Mouse (Mus musculus): ENCODE measurements around the gene Trpm3.
"Not testable (repeated sequence)": the region's sequence is repeated elsewhere in the genome, so short reads cannot be mapped to it uniquely, and the experiment has no call there.

The Trpm3 gene

DNA sequence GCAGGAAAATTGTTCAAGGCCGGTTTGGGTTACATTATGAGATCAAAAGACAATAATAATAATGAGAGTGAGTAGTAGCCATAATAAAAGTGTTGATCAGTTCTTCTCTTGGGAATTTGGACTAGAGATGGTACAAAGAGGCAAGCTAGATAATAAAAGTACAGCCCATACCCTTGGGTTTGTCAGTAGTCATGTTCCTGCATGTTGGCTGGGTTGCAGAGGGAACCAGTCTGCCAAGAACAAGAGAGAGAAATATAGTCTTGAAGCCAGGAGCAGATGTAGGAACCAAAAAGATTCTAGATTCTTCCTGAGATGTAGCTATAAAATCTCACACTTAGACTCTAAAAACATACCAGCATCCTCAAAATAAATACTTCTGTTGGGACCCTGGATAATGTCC is 861.4 kb downstream of the Trpm3 start:
- no peak for DNase-seq

DNA sequence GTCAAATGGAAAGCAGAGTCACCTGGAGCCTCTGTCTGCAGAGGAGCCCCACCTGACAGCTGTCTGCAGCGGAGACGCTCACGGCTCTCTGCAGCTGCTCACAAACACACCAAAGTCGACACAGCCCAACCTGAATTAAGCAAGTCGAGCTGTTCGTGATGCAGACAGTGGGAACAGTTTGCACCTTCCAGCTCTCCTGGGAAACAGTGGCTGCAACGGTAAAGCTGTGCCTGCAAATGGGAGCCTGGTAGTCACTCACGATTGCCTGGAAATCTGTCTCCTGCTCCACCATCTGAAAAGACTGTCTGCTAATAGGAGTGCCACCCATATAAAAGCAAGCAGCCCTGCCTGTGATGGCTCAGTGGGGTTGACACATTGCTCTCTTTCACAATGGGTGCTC is 865.0 kb downstream of the Trpm3 start:
- DNase-seq, result no peak

DNA sequence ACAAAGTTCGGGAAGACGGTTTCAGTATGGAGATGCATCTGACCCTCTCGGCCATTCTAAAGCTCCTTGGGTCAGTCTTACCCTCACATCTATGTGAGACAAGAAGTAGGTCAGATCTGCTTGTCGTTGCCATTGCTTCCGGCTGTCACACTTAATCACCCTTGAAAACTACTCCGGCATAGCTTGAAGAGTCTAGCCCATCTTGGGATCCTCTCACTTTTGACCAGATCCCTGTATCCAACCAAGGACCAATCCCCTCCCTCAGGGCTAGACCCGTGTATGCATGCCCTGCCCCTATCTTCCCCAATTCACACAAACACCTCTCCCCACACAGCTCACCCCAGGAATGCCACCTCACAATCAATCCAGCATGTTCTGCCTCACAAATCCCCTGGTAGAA is 867.0 kb downstream of the Trpm3 start:
- no peak for DNase-seq

DNA sequence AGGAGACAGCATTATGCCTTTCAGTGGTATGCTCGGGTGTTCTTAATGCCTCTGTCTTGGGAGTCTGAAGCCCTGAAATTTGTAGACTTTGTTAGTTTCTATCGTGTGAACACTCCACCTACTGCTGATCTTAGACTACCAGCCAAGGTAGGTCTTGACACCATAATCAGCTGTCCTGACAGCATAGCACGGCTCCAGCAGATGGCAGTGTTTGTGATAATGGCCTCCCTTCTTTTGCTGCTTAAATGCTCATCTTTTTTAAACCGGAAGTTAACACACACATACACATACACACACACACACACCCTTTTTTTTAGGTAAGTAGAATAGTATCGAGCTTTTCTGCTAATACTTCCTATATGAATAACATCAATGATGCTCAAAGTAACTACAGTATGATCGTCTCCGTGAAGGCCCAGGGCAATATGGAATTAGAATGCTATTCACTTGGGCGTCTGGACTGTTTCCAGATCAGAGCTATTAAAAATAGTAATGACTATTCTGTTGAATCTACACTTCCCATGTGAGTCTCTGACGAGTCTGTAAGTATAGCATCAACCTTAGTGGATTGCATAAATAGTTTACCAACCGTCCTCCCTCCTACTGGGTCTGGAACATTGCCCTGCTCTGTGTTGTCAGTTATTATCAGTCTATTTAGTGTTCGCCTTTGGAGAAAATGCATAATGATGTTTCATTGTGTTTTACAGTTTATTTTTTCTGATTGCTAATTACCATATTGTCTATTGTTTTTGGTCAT is 867.8 kb downstream of the Trpm3 start:
- peak; percentile 7 to 16 for DNase-seq

DNA sequence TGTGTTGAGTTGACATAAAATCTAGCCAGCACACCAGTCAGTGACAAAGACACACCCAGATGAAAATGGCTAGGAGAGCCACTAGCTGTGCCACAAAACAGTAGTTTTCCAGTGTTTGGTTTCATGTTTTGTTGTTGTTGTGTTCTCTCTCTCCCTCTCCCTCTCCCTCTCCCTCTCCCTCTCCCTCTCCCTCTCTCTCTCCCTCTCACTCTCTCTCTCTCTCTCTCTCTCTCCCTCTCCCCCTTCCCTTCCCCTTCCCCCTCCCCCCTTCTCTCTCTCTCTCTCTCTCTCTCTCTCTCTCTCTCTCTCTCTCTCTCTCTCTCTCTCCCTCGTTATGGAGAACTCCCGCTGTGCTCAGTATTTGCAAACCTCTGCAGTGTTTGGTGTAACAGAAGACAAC is 874.8 kb downstream of the Trpm3 start:
- DNase-seq, result no peak

DNA sequence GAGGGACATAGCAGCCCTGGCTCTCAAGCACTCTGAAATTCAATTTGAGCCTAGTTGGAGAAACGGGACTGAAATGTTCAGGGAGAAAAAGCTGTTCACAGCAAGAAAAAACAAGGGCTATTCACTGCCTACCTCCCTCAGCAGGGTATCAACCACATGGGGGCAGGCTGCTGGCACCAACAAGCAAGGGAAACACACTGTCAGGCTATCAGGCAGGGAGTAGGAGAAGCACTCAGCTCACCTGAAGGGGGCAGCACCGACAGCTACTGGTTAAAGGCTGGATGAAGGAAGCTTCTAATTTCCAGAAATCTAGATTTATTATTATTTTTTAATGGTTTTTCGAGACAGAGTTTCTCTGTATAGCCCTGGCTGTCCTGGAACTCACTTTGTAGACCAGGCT is 876.7 kb downstream of the Trpm3 start:
- peak; percentile 16 to 27 for DNase-seq

DNA sequence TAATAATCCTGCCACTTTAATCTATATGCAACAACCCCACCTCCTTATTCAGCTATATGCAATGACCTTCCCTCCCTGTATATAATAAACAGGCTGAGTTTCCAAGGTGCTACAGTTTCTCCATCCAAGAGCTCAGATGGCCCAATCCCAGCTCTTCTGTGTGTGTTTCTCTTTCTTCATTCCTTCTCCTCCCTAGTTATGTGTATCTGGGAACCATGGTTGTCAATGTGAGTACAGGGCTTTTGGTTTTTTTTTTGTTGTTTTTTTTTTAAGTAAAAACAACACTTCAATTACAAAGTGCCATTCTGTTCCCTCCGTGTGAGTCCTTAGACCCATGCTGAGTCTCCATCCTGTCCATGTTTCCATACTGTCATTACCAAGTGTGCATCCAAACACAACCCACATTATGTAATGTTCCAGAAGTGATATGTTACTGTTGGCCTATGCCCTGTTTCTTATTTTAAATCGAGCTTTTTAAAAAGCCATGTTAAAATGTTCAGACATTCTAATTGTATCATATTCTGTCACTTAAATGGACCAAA is 879.4 kb downstream of the Trpm3 start:
- DNase-seq, result no peak

DNA sequence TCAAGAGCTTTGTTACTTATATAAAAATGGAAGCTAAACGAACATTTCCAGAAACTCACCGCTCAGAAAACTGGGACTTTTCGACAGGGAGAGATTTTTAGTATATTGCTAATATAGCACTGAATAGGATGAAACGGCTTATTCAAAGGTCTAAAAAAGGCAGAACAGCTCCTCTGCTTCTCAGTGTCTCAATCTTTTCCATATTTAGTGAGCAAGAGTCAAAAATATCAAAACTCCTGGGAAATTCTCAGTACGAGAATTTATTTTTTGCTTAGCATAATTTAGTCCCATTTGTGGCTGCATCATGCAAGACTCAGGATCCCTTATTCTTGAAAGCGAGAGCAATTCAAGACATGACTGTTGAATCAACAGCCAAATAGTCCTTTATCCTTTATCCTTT is 884.1 kb downstream of the Trpm3 start:
- no peak for DNase-seq

DNA sequence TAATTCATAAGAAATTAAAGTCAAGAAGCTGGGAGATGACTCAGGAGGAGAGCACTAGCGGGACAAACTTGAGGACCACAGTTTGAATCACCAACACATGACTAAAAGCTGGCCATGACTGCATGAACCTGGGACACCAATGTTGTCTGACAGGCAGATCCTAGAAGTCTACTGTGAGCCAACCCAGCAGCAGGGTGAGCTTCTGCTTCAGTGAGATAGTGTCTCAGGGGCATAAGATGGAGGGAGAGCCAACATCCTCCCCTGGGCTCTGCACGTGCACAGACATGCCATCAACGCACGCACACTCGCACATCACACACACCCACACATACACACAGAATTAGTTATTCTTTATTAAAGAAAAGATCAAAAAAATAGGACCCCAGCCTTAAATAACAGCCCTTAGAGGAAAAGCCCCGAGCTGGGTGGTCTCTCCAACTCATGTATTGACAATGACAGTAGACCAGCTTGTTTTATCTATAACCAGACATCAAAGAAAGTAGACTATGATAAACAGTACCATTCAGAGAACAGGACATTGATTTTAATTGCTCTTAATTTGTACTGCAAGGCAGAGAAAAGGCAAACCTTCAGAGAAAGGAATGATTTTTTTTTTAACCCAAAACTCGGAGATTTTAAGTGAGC is 884.6 kb downstream of the Trpm3 start:
- DNase-seq, result no peak

DNA sequence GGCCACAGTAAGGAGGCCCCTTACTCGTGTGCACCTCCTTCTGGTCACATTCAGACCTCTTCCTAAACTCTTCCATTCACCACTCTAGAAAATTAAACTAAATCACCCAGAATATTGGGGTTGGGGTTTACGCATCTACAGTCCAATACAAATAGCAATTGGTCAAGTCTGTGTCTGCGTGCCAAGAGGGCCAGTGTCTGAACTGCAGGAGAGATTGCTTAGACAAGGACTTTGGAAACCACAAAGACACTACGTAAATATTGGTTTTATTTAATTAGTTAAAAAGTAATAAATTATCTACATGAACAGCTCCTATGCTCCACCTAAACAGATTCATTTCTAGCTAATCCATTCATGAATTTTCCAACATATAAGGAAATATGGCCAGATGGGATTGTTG is 886.0 kb downstream of the Trpm3 start:
- DNase-seq, result no peak

DNA sequence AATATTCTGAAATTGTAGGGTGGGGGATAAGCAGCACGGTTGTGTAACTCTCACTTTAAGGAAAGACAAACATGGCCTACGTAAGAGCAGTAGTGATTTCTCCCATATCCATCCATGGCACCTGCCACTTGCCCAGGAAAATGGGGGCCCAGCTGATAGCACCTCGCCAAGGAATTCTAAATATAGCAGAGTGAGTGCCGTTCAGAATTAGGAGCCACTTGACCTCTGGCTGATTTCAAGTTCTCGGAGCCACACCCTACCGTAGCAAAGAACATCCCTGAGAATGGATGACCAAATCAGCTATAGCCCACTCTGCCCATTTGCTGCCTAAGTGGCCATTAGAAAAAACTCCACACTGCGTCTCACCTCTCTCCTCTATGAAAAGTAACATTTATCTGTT is 887.6 kb downstream of the Trpm3 start:
- DNase-seq, result no peak

DNA sequence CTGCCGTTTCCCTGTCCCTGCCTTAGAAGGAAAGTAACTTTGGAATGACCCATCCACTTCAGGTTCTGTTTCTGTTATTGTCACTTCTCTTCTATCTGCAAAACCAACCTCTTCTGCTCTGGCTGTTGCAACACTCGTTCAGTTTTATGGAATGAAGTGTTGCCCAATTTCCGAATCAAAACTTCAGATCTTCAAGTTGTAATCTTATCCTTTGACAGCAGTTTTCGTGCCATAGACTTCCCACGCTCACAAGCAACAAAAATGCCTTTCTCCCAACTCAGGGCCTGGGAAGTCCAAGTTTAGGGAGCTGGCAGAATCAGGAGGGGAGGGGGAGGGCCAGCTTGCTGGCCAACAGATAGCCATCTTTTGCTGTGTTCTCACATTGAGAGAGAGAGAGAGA is 889.4 kb downstream of the Trpm3 start:
- DNase-seq, result no peak

DNA sequence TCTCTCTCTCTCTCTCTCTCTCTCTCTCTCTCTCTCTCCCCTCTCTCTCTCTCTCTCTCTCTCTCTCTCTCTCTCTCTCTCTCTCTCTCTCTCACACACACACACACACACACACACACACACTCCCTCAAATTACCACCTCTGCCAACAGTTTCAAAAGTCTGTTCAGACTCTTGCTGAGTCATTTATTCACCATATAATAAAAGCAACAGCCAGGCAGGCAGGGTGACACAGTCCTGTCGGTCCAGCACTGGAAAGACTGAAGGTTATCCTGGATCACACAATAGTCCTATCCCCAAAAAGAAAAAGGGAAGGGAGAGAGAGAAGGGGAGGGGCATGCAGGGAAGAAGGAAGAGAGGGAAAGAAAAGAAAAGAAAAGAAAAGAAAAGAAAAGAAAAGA is 894.5 kb downstream of the Trpm3 start:
- not testable (repeated sequence) for DNase-seq

DNA sequence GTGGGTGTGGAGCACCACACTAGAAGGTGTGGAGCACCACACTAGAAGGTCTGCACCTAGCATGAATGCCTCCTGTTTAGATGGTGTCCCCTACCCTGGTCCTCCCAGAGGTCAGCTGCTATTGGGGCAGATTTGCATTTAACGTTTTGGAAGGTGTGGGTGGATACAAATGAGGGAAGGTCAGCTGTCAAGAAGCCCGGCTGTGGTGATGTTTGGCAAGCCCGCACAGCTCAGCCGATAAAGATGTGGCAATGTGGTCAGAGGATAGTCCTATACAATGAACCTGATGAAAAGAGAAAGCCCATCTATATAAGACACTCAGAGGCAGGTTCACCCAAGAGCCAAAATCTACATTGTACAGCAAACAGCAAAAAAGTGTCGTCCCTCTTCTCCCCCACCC is 895.3 kb downstream of the Trpm3 start:
- no peak for DNase-seq

DNA sequence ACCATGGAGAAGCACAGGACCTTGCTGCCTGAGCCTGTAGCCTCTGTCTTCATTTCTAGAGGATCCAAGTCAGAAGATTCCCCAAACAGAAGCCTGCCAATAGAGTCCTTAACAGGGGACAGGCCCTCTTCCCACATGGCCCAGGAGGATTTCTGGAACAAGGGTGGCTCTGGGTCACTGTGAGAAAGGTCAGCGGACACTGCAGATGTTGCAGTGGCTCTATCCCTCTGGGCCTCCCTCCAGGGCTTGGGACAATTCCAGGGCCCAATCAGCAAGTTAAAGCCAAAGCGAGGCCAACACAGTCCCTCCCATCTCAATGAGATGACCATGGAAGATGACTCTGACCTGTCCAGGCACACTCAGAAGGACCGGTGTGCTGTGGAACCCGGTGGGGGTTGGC is 896.1 kb downstream of the Trpm3 start:
- DNase-seq, result no peak

DNA sequence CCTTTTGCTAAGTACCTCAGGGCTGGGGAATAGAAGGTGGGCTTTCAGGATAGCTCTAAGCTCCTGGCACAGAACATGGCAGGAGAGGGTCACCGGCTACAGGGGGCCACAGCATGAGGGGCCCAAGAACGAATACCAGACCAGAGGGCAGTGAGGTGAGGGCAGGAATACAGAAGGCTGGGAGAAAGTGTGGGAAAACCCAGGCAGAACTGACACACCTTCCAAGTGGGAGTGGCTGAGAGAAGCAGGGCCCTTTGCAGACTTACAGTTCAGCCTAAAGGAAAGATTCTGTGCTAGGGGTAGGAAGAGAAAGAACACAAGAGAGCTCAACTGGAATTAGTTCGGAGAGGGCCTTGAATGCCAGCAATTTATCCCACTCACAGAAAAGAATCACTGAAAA is 896.9 kb downstream of the Trpm3 start:
- DNase-seq, result no peak

DNA sequence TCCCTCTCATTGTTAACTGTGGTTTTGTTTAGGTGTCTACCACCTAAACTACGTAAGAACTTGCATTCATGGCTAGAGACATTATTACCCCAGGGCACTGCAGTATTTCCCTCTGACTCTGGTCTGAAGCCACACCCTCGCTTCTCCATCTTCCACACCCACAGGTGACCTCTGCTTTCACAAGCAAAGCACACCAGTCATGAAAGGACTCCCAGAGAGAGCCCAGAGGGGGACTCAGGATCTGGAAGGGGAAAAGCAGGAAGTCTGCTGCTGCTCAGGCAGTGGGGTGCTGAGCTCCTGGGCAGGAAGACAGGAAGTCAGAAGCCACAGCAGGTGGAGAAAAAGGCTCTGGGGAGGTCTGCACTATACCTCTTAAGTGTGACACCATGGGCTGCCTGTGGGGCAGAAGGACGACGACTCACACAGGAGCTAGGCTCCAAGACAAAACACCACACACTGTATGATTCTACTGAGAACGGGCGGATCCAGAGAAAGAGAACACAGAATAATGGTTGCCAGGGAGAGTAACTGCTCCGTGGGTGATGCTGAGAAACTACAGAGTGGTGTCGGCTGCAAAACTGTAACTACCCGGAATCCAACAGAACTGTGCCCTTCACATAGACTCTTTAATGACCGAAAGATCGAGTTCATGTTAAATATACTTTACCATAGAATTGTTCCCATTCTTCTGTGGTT is 898.1 kb downstream of the Trpm3 start:
- peak; percentile 7 to 11 for DNase-seq

DNA sequence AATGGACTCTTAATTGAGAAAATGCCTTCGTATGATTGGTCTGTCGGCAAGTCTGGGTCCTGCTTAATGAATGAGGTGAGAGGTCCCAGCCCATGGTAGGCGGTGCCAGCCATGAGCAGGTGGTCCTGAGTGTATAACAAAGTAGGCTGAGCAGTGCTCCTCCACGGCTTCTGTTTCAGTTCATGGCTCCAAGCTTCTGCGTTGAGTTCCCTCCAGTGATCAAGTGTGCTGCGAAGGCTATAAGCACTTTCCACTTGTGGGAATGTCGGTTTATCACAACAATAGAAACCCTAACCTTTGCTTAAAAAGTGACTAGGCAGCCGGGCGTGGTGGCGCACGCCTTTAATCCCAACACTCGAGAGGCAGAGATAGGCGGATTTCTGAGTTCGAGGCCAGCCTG is 898.7 kb downstream of the Trpm3 start:
- no peak for DNase-seq

DNA sequence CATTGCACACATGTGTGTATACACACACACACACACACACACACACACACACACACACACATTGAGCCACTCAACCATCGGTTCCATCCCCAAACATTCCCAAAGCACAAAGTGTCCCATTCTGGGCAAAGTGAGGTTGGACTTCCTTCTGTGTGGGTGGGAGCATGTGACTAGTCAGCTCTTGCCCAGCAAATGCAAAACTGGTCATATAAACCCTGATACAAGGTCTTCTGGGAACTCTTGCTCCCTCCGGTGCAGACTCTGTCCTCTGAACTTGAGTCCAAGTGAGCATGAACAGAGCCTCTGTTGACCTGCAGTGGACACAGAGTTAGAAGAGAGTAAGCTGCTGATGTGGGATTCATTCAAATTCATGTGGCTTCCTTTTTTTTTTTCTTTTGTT is 899.5 kb downstream of the Trpm3 start:
- no peak for DNase-seq

DNA sequence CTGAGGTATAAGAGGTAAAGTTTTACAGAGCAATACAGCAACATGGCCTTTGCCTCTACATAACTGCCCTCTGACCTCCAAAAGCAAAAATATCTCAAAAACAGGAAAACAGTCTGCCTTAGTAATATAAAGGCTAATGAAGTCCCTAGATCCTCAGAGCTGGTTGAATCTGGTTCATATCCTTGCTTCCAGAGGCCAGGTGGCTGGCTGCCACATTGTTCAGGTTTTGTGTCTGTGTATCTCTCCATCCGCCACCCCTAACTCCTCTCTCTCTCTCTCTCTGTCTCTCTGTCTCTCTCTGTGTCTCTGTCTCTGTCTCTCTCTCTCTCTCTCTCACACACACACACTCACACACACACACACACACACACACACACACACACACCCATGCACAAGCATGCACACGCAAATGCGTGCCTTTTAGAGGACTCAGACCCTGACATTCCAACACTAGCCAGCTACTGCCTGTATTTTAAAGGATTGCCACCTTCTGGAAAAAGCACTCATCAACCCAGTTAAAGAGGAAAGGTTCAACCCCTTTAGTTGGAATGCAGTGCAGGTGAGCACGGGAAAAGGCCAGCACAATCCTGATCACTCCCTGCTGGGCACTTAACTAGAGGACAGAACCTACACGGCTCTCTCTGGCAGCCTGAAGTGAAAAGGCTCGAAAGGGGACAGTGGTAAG is 902.8 kb downstream of the Trpm3 start:
- DNase-seq, result no peak

DNA sequence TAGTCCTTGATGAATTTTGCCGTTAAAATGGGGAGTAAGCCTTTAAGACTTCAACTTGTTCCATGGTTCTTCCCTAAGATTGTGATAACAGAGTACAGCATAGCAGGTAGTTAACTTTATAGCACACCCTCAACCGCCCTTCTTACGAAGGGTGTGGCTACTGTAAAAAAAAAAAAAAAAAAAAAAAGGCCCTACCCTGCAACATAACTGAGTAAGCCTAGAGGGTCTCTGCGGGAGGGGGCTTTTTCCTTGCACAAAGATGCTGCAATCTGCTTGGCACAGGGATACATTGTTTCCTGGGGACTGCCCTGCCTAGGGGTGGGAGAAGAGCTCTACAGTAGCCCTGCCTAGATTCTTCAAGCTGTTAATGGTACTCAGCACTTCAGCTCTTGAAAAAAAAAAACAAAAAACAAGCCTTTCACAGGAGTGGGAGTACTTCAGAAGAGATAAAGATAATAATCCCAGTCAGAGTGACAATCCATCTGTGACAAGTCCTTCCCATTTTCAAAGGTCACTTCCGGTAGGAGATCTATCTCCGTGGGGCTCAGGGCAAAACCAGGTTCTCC is 903.4 kb downstream of the Trpm3 start:
- DNase-seq, result no peak

DNA sequence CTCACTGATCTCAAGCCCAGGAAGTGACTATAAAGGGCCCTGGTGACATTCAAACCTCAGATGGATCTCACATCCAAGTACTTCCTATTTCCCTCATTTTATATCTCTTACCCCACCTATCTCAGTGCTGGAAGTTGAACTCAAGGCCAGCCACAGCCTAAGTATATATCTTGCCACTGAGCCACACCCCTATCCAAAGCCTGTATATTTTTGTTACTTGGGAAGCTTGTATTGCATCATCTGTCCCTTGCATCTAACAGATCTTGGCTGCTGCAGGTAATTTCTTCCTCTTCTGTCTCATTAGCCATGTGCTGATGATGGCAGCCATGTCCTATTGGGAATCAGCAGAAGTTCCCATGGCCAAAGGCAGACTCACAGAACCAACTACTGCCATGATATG is 904.9 kb downstream of the Trpm3 start:
- no peak for DNase-seq
